Mouse (Mus musculus) E14TG2a.4 (cell line): ENCODE results near the gene Aggf1.
A peak's percentile ranks its signal among the peaks of the same experiment; 100 is the strongest.

Experiments
- H3K27me3 ChIP-seq: 2 replicates; pipeline ENCODE4 v1.6.1; 2014; ENCODE audit warnings: low read length, control low read depth; ENCODE audit not compliant: insufficient read depth
- H3K36me3 ChIP-seq: 2 replicates; pipeline ENCODE4 v1.6.1; 2014; ENCODE audit warnings: low read length, control low read depth; ENCODE audit not compliant: insufficient read depth
- H3K4me1 ChIP-seq: replicated peaks from 2 replicates; pipeline ENCODE4 v1.6.1; 2014; ENCODE audit warnings: low read depth, low read length, control low read depth
- H3K4me3 ChIP-seq: replicated peaks from 2 replicates; pipeline ENCODE4 v1.5.1; 2014; ENCODE audit warnings: mild to moderate bottlenecking, low read length
- H3K9me3 ChIP-seq: 2 replicates; pipeline ENCODE4 v1.6.1; 2014; ENCODE audit warnings: low read length, control low read depth
- CTCF ChIP-seq: conservative IDR thresholded peaks from 2 replicates; pipeline ENCODE4 v1.5.1; 2014; ENCODE audit warnings: low read length
- NANOG ChIP-seq: IDR thresholded peaks from 2 replicates; pipeline ENCODE4 v1.6.1; 2014; ENCODE audit warnings: borderline replicate concordance, low read length, mixed read lengths
- POU5F1 ChIP-seq: IDR thresholded peaks from 2 replicates; pipeline ENCODE4 v1.6.1; 2014; ENCODE audit warnings: low read length, borderline replicate concordance

Gene Aggf1

DNA sequence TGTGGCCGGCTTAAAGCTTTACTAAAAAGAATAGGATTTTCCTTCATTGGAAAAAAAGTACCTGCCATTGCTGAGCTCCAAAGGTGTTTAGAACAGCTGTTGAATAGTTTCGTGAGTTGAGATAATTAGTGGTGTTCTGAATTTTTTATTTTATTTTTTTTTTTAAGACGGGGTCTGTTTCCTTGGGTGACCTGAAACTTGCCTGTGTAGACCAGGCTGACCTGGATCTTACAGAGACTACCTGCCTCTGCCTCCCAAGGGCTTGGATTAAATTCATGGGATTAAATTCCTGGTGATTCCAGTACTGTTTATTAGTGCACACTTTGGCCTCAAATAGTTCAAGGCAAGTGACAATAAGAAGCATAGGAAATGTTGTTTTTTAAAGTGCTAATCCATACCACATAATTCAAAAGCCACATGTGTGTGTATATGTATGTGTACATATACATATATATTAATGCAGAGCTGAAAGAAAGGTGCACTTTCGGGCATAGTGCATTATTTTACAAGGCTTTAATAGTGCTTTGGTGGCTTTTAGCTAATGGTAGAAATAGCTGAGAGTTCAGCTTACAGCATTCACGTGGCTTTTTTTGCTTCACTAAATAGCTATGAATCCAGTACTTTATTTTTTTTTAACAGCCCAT lies 49.1 kb downstream of the Aggf1 start:
- H3K4me3 ChIP-seq = peak overlapping the region; percentile 82
- H3K27me3 ChIP-seq = no peaks in the 10 kb centered on the region
- no peak for TF ChIP-seq CTCF
- no peak for TF ChIP-seq POU5F1
- TF ChIP-seq NANOG = no peak
- no peaks in the 10 kb centered on the region for H3K9me3 ChIP-seq
- H3K36me3 ChIP-seq = no peaks in the 10 kb centered on the region
- H3K4me1 ChIP-seq = peaks cover 62% of the 10 kb centered on the region

DNA sequence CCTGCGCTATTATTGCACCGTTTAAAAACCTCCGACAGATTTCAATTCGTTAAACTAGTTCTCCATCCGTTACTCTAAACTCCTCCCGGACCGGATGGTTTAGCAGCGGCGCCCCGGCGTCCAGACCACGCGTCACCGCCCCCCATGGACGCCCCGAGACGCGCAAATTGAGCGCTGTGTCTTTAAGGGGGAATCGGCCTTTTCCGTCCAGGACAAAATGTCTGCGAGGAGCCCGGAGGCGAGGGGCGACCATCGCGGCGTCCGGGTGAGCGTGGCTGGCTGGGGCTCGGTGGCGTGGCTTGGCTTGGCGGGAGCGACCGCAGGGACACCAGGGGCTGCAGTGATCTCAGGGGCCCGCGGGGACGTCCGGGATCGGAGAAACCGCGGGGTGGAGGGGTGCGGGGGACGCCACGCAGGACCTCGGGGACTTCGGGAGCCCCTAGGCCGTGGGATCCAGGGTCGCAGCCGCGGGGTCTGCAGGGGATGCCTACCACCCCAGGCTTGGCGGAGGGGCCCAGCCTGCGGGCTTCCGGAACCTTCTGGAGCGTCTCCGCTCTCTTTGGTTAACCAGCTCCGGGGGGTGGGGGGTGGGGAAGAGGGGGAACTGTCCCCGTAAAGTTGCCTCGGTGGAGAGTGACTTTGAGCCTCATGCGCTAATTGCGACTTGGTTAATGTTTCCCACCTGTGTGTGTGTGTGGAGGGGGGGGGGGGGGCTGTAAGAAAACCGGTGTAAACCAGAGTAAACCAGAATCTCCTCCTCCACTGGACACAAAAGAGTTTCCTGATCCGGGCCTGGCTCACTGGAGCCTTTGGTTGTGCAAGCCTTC lies 49.9 kb downstream of the Aggf1 start:
- Histone ChIP-seq H3K36me3 (no peaks in the 10 kb centered on the region), H3K4me1 (peaks cover 55% of the 10 kb centered on the region), H3K9me3 (no peaks in the 10 kb centered on the region), H3K4me3 (peak overlapping the region; percentile 82), H3K27me3 (no peaks in the 10 kb centered on the region)
- TF ChIP-seq NANOG = no peak
- TF ChIP-seq CTCF = no peak
- no peak for TF ChIP-seq POU5F1

DNA sequence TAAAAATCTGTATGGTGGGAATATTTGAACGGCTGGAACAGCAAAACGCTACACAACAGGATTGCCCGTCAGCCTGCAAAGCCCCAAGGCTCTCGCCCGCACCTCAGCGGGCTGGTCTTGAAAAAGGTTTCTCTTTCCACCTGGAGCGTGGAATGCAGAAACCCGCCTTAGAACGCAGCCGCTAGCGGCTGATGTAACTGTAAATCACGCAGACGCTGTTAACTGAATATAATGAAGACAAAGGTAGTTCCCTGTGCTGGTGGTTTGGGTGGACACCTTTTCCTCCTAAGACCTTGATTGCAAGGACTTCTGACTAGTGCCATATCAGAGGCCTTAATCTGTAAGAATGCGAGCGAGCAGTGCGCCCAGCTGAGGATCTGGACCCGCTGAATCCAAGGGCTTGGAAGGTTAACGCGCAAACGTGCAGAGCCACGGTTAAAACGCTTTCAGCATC lies 50.5 kb downstream of the Aggf1 start:
- Histone ChIP-seq H3K4me3 (peak overlapping the region; percentile 82), H3K9me3 (no peaks in the 10 kb centered on the region), H3K27me3 (no peaks in the 10 kb centered on the region), H3K4me1 (peaks cover 49% of the 10 kb centered on the region), H3K36me3 (no peaks in the 10 kb centered on the region)
- TF ChIP-seq CTCF = no peak
- TF ChIP-seq POU5F1 = no peak
- no peak for TF ChIP-seq NANOG

DNA sequence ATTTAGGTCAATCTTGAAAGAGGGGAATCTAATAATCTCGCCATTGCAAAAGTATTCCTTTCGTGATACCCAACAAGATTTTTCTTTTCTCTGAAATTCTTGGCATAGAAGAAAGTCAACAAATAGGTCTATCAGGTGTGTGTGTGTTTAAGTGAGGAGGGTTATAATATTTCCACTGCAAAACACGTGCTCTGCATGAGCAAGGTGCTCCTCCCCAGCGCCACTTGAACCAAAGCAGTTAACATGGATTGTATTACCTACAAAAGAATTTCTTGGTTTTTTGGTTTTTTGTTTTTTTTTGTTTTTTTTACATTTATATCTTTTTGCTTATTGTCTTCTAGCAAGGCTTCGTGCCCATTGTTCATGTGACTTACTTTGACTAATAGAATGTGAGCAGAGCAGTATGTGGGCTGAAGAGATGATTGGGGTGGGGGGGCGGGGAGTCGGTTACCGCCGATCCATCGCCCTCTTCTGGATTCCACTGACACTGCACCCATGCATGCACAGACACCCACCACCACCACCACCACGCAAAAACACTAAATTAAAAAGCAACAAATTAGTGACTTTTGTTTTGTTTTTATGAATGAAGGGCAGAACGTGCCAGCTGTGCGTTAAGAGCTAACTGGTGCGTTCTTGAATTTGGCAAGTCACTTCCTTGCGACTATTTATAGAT lies 51.1 kb downstream of the Aggf1 start:
- TF ChIP-seq POU5F1 = no peak
- peak; percentile 27 for TF ChIP-seq CTCF
- peaks cover 1% of the 10 kb centered on the region; the same call in 1 of the 2 replicates for H3K27me3 ChIP-seq
- H3K36me3 ChIP-seq = no peaks in the 10 kb centered on the region
- H3K4me1 ChIP-seq = peaks cover 43% of the 10 kb centered on the region
- no peaks in the 10 kb centered on the region for H3K9me3 ChIP-seq
- H3K4me3 ChIP-seq = peak overlapping the region; percentile 82

DNA sequence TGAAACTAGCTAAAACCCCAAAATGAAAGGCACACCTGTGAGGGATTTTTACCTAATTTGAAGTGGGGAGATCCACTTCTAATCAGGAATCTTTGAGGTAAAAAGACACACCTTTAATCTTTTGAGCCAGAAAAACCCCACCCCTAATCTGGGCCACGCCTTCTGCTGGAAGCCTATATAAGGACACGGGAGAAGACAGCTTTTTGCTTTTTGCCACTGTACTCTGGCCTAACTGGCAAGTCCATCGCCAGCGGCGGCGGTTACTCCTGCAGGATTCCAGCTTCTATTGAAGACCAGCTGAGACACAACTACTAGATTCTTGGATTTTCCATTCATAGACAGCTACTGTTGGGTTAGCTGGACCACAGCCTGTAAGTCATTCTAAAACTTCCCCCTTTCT lies 51.8 kb downstream of the Aggf1 start, which contains the start of gene Zbed3:
TSS of gene Zbed3 (plus strand) at position 213 of the 400 bp plus-strand sequence.
- no peaks in the 10 kb centered on the region for H3K36me3 ChIP-seq
- no peak for TF ChIP-seq POU5F1
- TF ChIP-seq NANOG = no peak
- no peak for TF ChIP-seq CTCF
- H3K4me1 ChIP-seq = peaks cover 37% of the 10 kb centered on the region
- peaks cover 3% of the 10 kb centered on the region; the same call in 1 of the 2 replicates for H3K27me3 ChIP-seq
- peak within 1 kb of the TSS; percentile 82 for H3K4me3 ChIP-seq
- H3K9me3 ChIP-seq = no peaks in the 10 kb centered on the region

DNA sequence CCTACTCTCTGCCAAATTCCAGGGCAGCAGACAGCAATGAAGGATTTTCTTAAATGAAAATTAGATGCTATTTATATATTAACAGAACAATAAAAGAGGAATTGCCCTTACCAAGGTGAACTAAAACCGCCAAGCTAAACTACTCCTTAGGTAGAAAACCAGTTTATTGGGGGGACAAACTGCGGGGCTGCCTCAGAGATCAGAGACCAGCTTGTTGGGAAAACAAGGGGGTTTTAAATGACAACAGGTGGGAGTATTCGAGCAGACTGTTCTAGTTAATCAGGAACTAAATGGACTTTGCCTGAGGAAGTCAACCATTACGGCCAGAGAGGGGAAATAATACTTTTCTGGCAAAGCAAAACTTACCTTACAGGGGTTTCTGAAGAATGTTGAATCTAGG lies 54.7 kb downstream of the Aggf1 start:
- Histone ChIP-seq H3K9me3 (no peaks in the 10 kb centered on the region), H3K4me3 (no peak overlapping the region), H3K27me3 (peaks cover 3% of the 10 kb centered on the region; the same call in 1 of the 2 replicates), H3K36me3 (no peaks in the 10 kb centered on the region), H3K4me1 (peaks cover 13% of the 10 kb centered on the region)
- TF ChIP-seq POU5F1 (no peak), CTCF (no peak), NANOG (no peak)

DNA sequence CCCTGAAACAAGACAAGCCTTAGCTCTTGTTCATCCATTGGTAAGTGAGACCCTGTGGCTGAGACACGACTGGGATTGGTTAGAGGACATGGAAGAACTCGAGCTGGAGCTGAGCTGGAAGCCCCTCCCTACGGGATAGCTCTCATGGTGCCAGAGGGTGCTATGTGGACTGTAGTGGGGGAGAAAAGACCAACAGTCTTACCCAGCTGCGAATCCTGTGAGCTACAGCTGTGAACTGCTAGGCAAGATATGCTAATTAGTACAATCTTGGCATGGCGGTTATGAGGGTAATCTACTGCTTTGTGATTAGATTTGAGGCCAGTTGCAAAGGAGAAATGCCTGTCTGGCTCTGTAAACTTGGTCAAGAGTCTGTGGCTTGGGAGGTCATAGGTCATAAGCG lies 56.0 kb downstream of the Aggf1 start:
- Histone ChIP-seq H3K4me1 (peaks cover 8% of the 10 kb centered on the region), H3K4me3 (no peak overlapping the region), H3K9me3 (no peaks in the 10 kb centered on the region), H3K36me3 (no peaks in the 10 kb centered on the region), H3K27me3 (peaks cover 3% of the 10 kb centered on the region; the same call in 1 of the 2 replicates)
- TF ChIP-seq NANOG (no peak), POU5F1 (no peak), CTCF (no peak)

DNA sequence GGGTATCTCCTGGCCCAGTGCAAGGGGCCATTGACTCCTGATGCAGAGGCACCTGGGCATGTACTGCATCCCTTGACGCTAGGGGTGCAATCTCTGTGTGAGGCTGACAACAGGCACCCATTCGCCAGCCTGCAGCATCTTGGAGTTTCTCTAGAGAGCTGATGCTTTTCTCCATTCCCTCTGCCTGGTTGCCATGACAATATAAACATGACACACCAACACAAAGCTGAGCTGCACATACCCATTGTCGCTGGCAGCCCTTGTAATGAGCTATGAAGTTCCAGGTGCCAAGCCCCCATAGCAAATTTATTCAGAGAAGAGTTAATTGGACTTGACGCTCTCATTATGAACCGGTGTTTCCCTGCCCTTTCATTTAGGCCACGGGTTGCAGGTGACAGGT lies 63.1 kb downstream of the Aggf1 start:
- Histone ChIP-seq H3K4me1 (no peaks in the 10 kb centered on the region), H3K9me3 (no peaks in the 10 kb centered on the region), H3K4me3 (no peak overlapping the region), H3K27me3 (peaks cover 12% of the 10 kb centered on the region), H3K36me3 (no peaks in the 10 kb centered on the region)
- TF ChIP-seq CTCF (no peak), NANOG (no peak), POU5F1 (no peak)
